Mouse (Mus musculus) gastrocnemius, adult 18-20 months (tissue): ENCODE data around the gene Tmem246. TPM values are rescaled to one million over a fixed set of nuclear protein-coding genes. Genes with fewer than 3 reads are reported as not detected.

Source experiments
- total RNA-seq, 2 experiments: library from RNA; stranded (reverse); gene quantifications; 2 replicates each; pipeline ENCODE4 v1.2.3; 2021

Tmem246 gene
- total RNA-seq, 2 experiments from 2014 or later: 26.1 to 29.1 TPM

Other genes with a start within 250 kb of the Tmem246 start
- gene Acnat2, start 189.7 kb downstream of the Tmem246 start, total RNA-seq: under 1 TPM in 1 of 2 experiments, not detected in 1; 0.16 TPM
- gene Acnat1, start 124.0 kb downstream of the Tmem246 start, total RNA-seq: not detected
- under 1 TPM; 0.11 to 0.21 TPM for gene Baat, start 91.3 kb downstream of the Tmem246 start, total RNA-seq
- gene Mrpl50, start 76.8 kb downstream of the Tmem246 start, total RNA-seq: 10 to 100 TPM; 29.8 to 31.2 TPM
- 1 to 10 TPM; 3.0 to 4.6 TPM for gene Zfp189, start 76.7 kb downstream of the Tmem246 start, total RNA-seq
- gene Aldob, start 48.3 kb downstream of the Tmem246 start, total RNA-seq: 1 to 10 TPM in 1 of 2 experiments, under 1 TPM in 1; 0.62 to 1.4 TPM
- 10 to 100 TPM; 25.9 to 28.0 TPM for gene Rnf20, start 34.1 kb upstream of the Tmem246 start, total RNA-seq
- not detected for gene Ppp3r2, start 84.1 kb upstream of the Tmem246 start, total RNA-seq
- not detected for gene Grin3a, start 247.9 kb upstream of the Tmem246 start, total RNA-seq